Mouse (Mus musculus) thymus, adult 2 months (tissue): ENCODE measurements around the gene Nrp1. TPM values are rescaled to one million over a fixed set of nuclear protein-coding genes. Genes with fewer than 3 reads are reported as not detected.

ENCODE experiments used
- DNase-seq: peaks from one replicate; pipeline ENCODE4 v3.0.0; 2021
- H3K27ac ChIP-seq: fragments of 200-500 bp; 2 replicates; pipeline ENCODE4 v1.5.1; 2012; ENCODE audit warnings: low read length, control low read depth; ENCODE audit not compliant: control insufficient read depth, insufficient read depth
- H3K27me3 ChIP-seq: fragments of 200-500 bp; 2 replicates; pipeline ENCODE4 v1.6.1; 2012; ENCODE audit warnings: mild to moderate bottlenecking, low read length, moderate library complexity, mixed read lengths; ENCODE audit not compliant: control insufficient read depth, insufficient read depth
- H3K36me3 ChIP-seq: fragments of 200-500 bp; 2 replicates; pipeline ENCODE4 v1.6.1; 2012; ENCODE audit warnings: mild to moderate bottlenecking, low read length, moderate library complexity; ENCODE audit not compliant: control insufficient read depth, insufficient read depth
- H3K4me1 ChIP-seq: fragments of 200-500 bp; replicated peaks from 2 replicates; pipeline ENCODE4 v1.6.1; 2012; ENCODE audit warnings: low read length; ENCODE audit not compliant: control insufficient read depth, insufficient read depth
- H3K4me3 ChIP-seq: fragments of 200-500 bp; 2 replicates; pipeline ENCODE4 v1.5.1; 2012; ENCODE audit warnings: mild to moderate bottlenecking, low read length, control low read depth, moderate library complexity; ENCODE audit not compliant: control insufficient read depth, insufficient read depth
- CTCF ChIP-seq: fragments of 200-500 bp; IDR thresholded peaks from 2 replicates; pipeline ENCODE4 v1.5.1; 2012; ENCODE audit warnings: mild to moderate bottlenecking, control low read depth, low read length, moderate library complexity, borderline replicate concordance; ENCODE audit not compliant: control insufficient read depth, poor library complexity, insufficient read depth; ENCODE audit errors: extremely low read depth
- POLR2A ChIP-seq: fragments of 200-500 bp; IDR thresholded peaks from 2 replicates; pipeline ENCODE4 v1.6.1; 2012; ENCODE audit warnings: mild to moderate bottlenecking, low read length, control low read depth, moderate library complexity; ENCODE audit not compliant: control insufficient read depth, poor library complexity, insufficient read depth; ENCODE audit errors: extremely low read depth
- WGBS: fragments of 180-500 bp; shearing (Covaris S2); methylation state at CpG from one replicate; pipeline ENCODE4 v1.1.7; 2018; 5-methylcytosine and 5-hydroxymethylcytosine counted together
- polyA plus RNA-seq: library from polyadenylated mRNA; depleted of rRNA; stranded (reverse); fragments of >200 nt; gene quantifications from 2 replicates; pipeline ENCODE4 v1.2.3, GENCODE M21; 2012

Gene Nrp1
- polyA plus RNA-seq, 1 experiment = 18.4 TPM

DNA sequence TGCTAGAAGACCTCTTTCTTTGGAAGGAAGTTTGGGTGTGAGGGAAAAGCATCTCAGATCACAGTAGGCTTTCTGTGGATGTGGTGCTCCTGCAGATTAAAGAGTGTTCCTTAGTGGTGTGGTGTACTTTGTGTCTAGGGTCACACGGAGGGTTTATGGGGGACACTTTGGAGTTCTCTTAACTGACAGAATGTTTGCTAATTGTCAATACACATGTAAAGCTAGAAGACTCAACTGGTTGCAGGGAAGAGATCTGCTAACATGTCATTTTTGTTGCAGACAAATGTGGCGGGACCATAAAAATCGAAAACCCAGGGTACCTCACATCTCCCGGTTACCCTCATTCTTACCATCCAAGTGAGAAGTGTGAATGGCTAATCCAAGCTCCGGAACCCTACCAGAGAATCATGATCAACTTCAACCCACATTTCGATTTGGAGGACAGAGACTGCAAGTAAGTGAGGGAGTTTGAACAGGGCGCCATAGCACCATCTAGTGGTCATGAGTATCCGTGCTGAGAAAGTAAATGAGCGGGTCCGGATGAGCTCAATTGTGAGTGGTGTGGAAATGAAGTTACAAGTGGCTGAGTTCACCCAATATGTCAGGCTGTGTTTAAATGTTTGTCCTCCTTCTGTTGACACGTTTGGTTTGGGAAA, 4.7 kb downstream of the Nrp1 start:
- no peak overlapping the region for H3K4me3 ChIP-seq
- no peaks in the 10 kb centered on the region for H3K27me3 ChIP-seq
- 14% methylated on average over 11 of the region's 11 CpGs for WGBS
- H3K4me1 ChIP-seq = peaks cover 5% of the 10 kb centered on the region; the same call in 1 of the 2 replicates
- no peak overlapping the region for H3K27ac ChIP-seq
- peak; percentile 84 for DNase-seq
- no peaks in the 10 kb centered on the region for H3K36me3 ChIP-seq
- TF ChIP-seq POLR2A (no peak), CTCF (no peak)

DNA sequence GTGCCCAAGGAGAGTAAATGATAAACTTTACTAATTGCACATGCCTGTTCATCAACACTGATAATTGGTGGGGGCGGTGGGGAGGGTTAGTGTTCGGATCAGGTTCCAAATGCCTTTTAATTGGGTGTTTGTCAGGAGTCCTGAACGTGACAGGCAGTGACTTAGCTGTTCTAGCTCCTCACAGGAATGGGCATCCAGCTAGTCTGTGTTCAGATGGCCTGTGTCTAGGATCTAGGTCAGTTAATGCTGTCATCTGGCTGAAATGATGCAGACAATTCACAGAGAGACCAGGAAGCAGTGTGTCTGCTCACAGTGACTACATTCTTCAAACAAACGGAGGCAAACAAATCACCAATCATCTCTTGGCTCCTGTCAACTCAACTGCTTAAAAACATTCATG, 12.1 kb downstream of the Nrp1 start:
- Histone ChIP-seq H3K4me3 (no peak overlapping the region), H3K27me3 (no peaks in the 10 kb centered on the region), H3K27ac (no peak overlapping the region), H3K4me1 (peaks cover 4% of the 10 kb centered on the region; the same call in 1 of the 2 replicates), H3K36me3 (peaks cover 4% of the 10 kb centered on the region; the same call in 1 of the 2 replicates)
- DNase-seq = no peak
- TF ChIP-seq POLR2A = no peak
- 95% methylated on average over 4 of the region's 4 CpGs for WGBS

DNA sequence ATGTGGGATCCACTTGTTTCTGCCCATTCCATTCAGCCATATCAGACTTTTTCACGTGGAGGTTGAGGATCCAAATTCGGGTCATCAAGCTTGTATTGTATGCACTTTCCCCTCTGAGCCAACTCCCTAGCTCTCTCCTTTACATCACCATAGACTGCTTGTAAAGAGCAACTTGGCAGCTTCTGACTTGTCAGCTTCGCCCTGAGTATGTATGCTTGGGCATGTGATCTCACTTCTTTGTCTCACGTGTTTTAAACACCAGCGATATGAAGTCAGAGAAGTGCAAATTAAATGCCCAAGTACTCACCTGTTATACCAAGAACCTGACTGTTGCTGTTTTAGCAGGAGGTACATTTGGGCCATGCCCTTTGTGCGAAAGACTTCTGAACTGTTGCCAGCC, 12.6 kb downstream of the Nrp1 start:
- TF ChIP-seq POLR2A = no peak
- TF ChIP-seq CTCF = no peak
- peaks cover 4% of the 10 kb centered on the region; the same call in 1 of the 2 replicates for H3K4me1 ChIP-seq
- H3K27ac ChIP-seq = no peak overlapping the region
- 95% methylated on average over 6 of the region's 6 CpGs for WGBS
- H3K36me3 ChIP-seq = peaks cover 4% of the 10 kb centered on the region; the same call in 1 of the 2 replicates
- no peak overlapping the region for H3K4me3 ChIP-seq
- DNase-seq = no peak
- no peaks in the 10 kb centered on the region for H3K27me3 ChIP-seq

- no peak overlapping the region for H3K4me3 ChIP-seq
- H3K27me3 ChIP-seq = no peaks in the 10 kb centered on the region
- WGBS = 95% methylated on average over 3 of the region's 3 CpGs
- peaks cover 4% of the 10 kb centered on the region; the same call in 1 of the 2 replicates for H3K4me1 ChIP-seq
- no peak overlapping the region for H3K27ac ChIP-seq
- TF ChIP-seq POLR2A (no peak), CTCF (no peak)
- peaks cover 4% of the 10 kb centered on the region; the same call in 1 of the 2 replicates for H3K36me3 ChIP-seq
- no peak for DNase-seq
Measured at GRCm38 (mm10) chr8:128371789-128372188, 13.4 kb downstream of the Nrp1 start.

DNA sequence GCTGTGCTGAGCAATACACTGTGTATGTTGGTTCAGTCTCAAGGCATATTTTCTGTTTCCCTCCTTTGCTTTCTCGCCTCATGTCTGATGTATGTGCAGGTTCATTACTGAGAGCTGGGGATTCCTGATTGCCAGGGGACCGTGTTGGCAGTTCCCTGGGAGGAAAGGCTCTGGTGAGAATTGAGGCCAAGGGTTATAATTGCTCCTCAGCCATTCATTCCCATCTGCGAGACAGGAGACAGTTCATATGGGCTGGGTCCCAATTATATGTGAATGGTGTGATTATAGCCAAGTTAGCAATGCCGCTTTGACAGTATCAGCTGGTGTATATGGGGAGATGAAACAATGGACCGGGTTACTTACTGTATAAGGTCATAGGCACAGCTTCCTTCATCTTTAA, 14.3 kb downstream of the Nrp1 start:
- H3K27ac ChIP-seq = no peak overlapping the region
- WGBS = 95% methylated on average over 5 of the region's 5 CpGs
- peaks cover 4% of the 10 kb centered on the region; the same call in 1 of the 2 replicates for H3K4me1 ChIP-seq
- H3K27me3 ChIP-seq = no peaks in the 10 kb centered on the region
- no peak for TF ChIP-seq POLR2A
- TF ChIP-seq CTCF = no peak
- DNase-seq = no peak
- H3K36me3 ChIP-seq = peaks cover 4% of the 10 kb centered on the region; the same call in 1 of the 2 replicates
- H3K4me3 ChIP-seq = no peak overlapping the region

DNA sequence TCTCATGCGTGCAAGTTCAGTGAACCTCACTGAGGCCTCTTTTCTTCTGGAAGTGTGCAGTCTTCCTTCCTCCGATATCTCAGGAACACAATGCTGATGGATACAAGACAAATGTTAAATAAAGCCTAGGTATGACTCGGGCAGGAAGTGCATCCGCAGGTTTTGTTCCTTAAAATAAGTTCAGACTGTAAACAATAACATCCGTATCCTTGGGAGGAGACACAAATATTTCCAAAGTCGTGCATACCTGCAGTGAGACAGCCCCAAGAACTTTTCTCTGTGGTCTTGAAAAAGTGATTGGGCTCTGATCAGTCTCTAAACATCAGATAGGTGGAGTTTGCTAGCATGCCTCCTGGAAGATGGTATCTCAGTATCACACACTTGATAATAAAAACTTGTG, 15.0 kb downstream of the Nrp1 start:
- Histone ChIP-seq H3K27me3 (no peaks in the 10 kb centered on the region), H3K36me3 (peaks cover 4% of the 10 kb centered on the region; the same call in 1 of the 2 replicates), H3K4me3 (no peak overlapping the region), H3K27ac (no peak overlapping the region), H3K4me1 (peaks cover 4% of the 10 kb centered on the region; the same call in 1 of the 2 replicates)
- TF ChIP-seq CTCF (no peak), POLR2A (no peak)
- no peak for DNase-seq
- 94% methylated on average over 6 of the region's 6 CpGs for WGBS
